In genomic region chr13:73474163-73474562, GRCm38 (mm10) we compare ENCODE assay signal across 18 mouse cellular contexts. TPM values are rescaled to one million over a fixed set of nuclear protein-coding genes. Genes with fewer than 3 reads are reported as not detected.
DNase-seq lines count a peak whose midpoint lies in the region; ATAC-seq lines count a peak whose summit lies in the region.
"Had no signal": no experiment of that assay in that cellular context is flagged by ENCODE, and none has a peak within 500 bp of the region (broad histone marks: within the 10 kb centered on the region; RNA-seq: fewer than 3 reads in every experiment).

No protein-coding gene starts in this region.

- peaks cover 100% of the 10 kb centered on the region for H3K4me1 ChIP-seq in erythroblast, embryonic 14.5 days (ENCODE audit: control insufficient read depth)
- H3K4me1 ChIP-seq in liver, embryonic 11.5 days (replicated peaks; ENCODE audit: control insufficient read depth, insufficient read depth, low read length), result peaks cover 86% of the 10 kb centered on the region

- H3K27me3 ChIP-seq in erythroblast, embryonic 14.5 days (ENCODE audit: control insufficient read depth), result no peaks in the 10 kb centered on the region
- H3K27me3 ChIP-seq in liver, embryonic 11.5 days (replicated peaks; ENCODE audit: control insufficient read depth, insufficient read depth, low read length), result no peaks in the 10 kb centered on the region
- H3K27me3 ChIP-seq: embryonic facial prominence, embryonic 13.5 days; forebrain, embryonic 13.5 days; limb, embryonic 12.5 days; neural tube, embryonic 15.5 days; stomach, embryonic 15.5 days had no signal

- peak; percentile 28 for DNase-seq in retina, postnatal 1 day
- DNase-seq in retina, embryonic 14.5 days (ENCODE audit: low spot score), result no peak
- no peak for DNase-seq in liver, embryonic 11.5 days (ENCODE audit: low spot score)
- no peak for DNase-seq in testis, postnatal 10 days (ENCODE audit: low spot score)
- DNase-seq in kidney, postnatal 10 days, result no peak
- DNase-seq: heart, postnatal 14 days; kidney, adult 8-10 months; lung, postnatal 10 days; right cerebral cortex, adult 18-20 months; spleen, adult 18-20 months had no signal

- H3K9me3 ChIP-seq in erythroblast, embryonic 14.5 days (ENCODE audit: control insufficient read depth, low read length), result no peaks in the 10 kb centered on the region
- no peaks in the 10 kb centered on the region for H3K9me3 ChIP-seq in liver, embryonic 11.5 days (ENCODE audit: control insufficient read depth, low read length)
- H3K9me3 ChIP-seq: embryonic facial prominence, embryonic 13.5 days; forebrain, embryonic 13.5 days; limb, embryonic 12.5 days; neural tube, embryonic 15.5 days; stomach, embryonic 15.5 days had no signal

- no peak for ATAC-seq in erythroblast, adult 5-6 weeks (replicated peaks; ENCODE audit: low FRiP score, poor library complexity, severe bottlenecking)
- ATAC-seq in liver, embryonic 11.5 days (replicated peaks; ENCODE audit: low FRiP score), result no peak
- ATAC-seq in megakaryocyte-erythroid progenitor cell, adult 5-6 weeks (replicated peaks; ENCODE audit: low FRiP score, low TSS enrichment, poor library complexity, severe bottlenecking), result no peak
- ATAC-seq: forebrain, embryonic 13.5 days had no signal

- WGBS in liver, embryonic 11.5 days, result 76% methylated on average over 6 of the region's 6 CpGs

- peaks cover 100% of the 10 kb centered on the region for H3K36me3 ChIP-seq in erythroblast, embryonic 14.5 days (ENCODE audit: control insufficient read depth)
- H3K36me3 ChIP-seq in liver, embryonic 11.5 days (ENCODE audit: control insufficient read depth, insufficient read depth, low read length), result peaks cover 12% of the 10 kb centered on the region; the same call in 1 of the 2 replicates
- H3K36me3 ChIP-seq: neural tube, embryonic 15.5 days; stomach, embryonic 15.5 days had no signal

- peak overlapping the region; percentile 95 for H3K27ac ChIP-seq in liver, embryonic 11.5 days (ENCODE audit: low read depth, low read length)
- H3K27ac ChIP-seq: embryonic facial prominence, embryonic 13.5 days; forebrain, embryonic 13.5 days; neural tube, embryonic 15.5 days; stomach, embryonic 15.5 days had no signal

- H3K4me2 ChIP-seq in liver, embryonic 11.5 days, result peak overlapping the region; percentile 30; the same call in 1 of the 2 replicates
- H3K4me2 ChIP-seq: embryonic facial prominence, embryonic 13.5 days; forebrain, embryonic 13.5 days; limb, embryonic 12.5 days; neural tube, embryonic 15.5 days; stomach, embryonic 15.5 days had no signal

- H3K4me3 ChIP-seq in erythroblast, embryonic 14.5 days (replicated peaks), result peak overlapping the region; percentile 53
- no peak overlapping the region for H3K4me3 ChIP-seq in liver, embryonic 11.5 days (ENCODE audit: low read depth, low read length)
- H3K4me3 ChIP-seq: embryonic facial prominence, embryonic 13.5 days; forebrain, embryonic 13.5 days; limb, embryonic 12.5 days; neural tube, embryonic 15.5 days; stomach, embryonic 15.5 days had no signal

- peak overlapping the region; percentile 64 for H3K9ac ChIP-seq in liver, embryonic 11.5 days (ENCODE audit: low read depth, low read length)
- H3K9ac ChIP-seq: embryonic facial prominence, embryonic 13.5 days; forebrain, embryonic 13.5 days; limb, embryonic 12.5 days; neural tube, embryonic 15.5 days; stomach, embryonic 15.5 days had no signal

RNA-seq across cellular contexts. Expression of gene Lpcat1, which starts 7.2 kb away (rescaled TPM):
- polyA plus RNA-seq in erythroblast, embryonic 14.5 days (2012), result 11.1 and 15.4 TPM in 2 replicates
- 72.5 and 89.3 TPM in 2 replicates for total RNA-seq in erythroblast, adult 5-6 weeks (2015; ENCODE audit: low replicate concordance)
- total RNA-seq in erythroblast, adult 5-6 weeks (2017; ENCODE audit: low replicate concordance), result 176 and 246 TPM in 2 replicates
- 81.9 and 84.0 TPM in 2 replicates for polyA plus RNA-seq in liver, embryonic 11.5 days (2014; fragmentation: Nextera tagmentation; extraction: Ambion mirVana)
- 46.7 and 50.6 TPM in 2 replicates for total RNA-seq in megakaryocyte-erythroid progenitor cell, adult 5-6 weeks (2014; fragmentation: Nextera tagmentation)
- 19.3 and 32.4 TPM in 2 replicates for total RNA-seq in megakaryocyte-erythroid progenitor cell, adult 5-6 weeks (2017)
